Mouse (Mus musculus) neural tube, embryonic 14.5 days (tissue): ENCODE results near the gene Scp2. TPM values are rescaled to one million over a fixed set of nuclear protein-coding genes. Genes with fewer than 3 reads are reported as not detected.
"Not testable (repeated sequence)": the region's sequence is repeated elsewhere in the genome, so short reads cannot be mapped to it uniquely, and the experiment has no call there.

Source experiments
- ATAC-seq: fragments of 200-750 bp; cut with Nextera tagmentation; 2 replicates; pipeline ENCODE4 v1.8.0; 2017; ENCODE audit warnings: low read depth, mild to moderate bottlenecking, moderate TSS enrichment, moderate library complexity
- H3K27ac ChIP-seq: fragments of 300-500 bp; sonication (generic); 2 replicates; pipeline ENCODE4 v1.5.1; 2014; ENCODE audit warnings: low read depth, mild to moderate bottlenecking, control low read depth, low read length, moderate library complexity, mixed read lengths
- H3K27me3 ChIP-seq: fragments of 300-500 bp; sonication (generic); 2 replicates; pipeline ENCODE4 v1.6.1; 2014; ENCODE audit warnings: low read length; ENCODE audit not compliant: control insufficient read depth, insufficient read depth
- H3K36me3 ChIP-seq: fragments of 300-500 bp; sonication (generic); 2 replicates; pipeline ENCODE4 v1.6.1; 2014; ENCODE audit warnings: low read length, mixed read lengths; ENCODE audit not compliant: control insufficient read depth, insufficient read depth
- H3K4me1 ChIP-seq: fragments of 300-500 bp; sonication (generic); 2 replicates; pipeline ENCODE4 v1.6.1; 2014; ENCODE audit warnings: low read length; ENCODE audit not compliant: control insufficient read depth, insufficient read depth
- H3K4me2 ChIP-seq: fragments of 300-500 bp; sonication (generic); 2 replicates; pipeline ENCODE4 v1.6.1; 2014; ENCODE audit warnings: mild to moderate bottlenecking, low read depth, low read length, control low read depth
- H3K4me3 ChIP-seq: fragments of 300-500 bp; sonication (generic); 2 replicates; pipeline ENCODE4 v1.5.1; 2014; ENCODE audit warnings: low read depth, low read length, control low read depth, mixed read lengths
- H3K9ac ChIP-seq: fragments of 300-500 bp; sonication (generic); replicated peaks from 2 replicates; pipeline ENCODE4 v1.6.1; 2014; ENCODE audit warnings: low read depth, mild to moderate bottlenecking, control low read depth, low read length, mixed read lengths
- H3K9me3 ChIP-seq: fragments of 300-500 bp; sonication (generic); 2 replicates; pipeline ENCODE4 v1.6.1; 2016; ENCODE audit warnings: low read length; ENCODE audit not compliant: control insufficient read depth
- WGBS: fragments of 180-500 bp; shearing (Covaris S2); extraction: QIAGEN DNeasy Blood & Tissue Kit; methylation state at CpG from one replicate; pipeline ENCODE4 v1.1.7; 2014; 5-methylcytosine and 5-hydroxymethylcytosine counted together
- polyA plus RNA-seq: library from polyadenylated mRNA; unstranded; fragments of >200 nt; fragmentation: Nextera tagmentation; extraction: Ambion mirVana; gene quantifications from 2 replicates; pipeline ENCODE4 v1.2.1, GENCODE M21; 2014

Gene Scp2
- polyA plus RNA-seq, 1 experiment from 2014 or later, result 238 TPM

GRCm38 (mm10) chr4:108145554-108145953, 756 bp upstream of the Scp2 start:
- not testable (repeated sequence) for ATAC-seq, H3K9ac ChIP-seq, H3K4me1 ChIP-seq, H3K9me3 ChIP-seq, H3K27me3 ChIP-seq, H3K4me3 ChIP-seq, H3K4me2 ChIP-seq, H3K36me3 ChIP-seq, H3K27ac ChIP-seq
- 45% methylated on average over 3 of the region's 3 CpGs for WGBS

GRCm38 (mm10) chr4:108143778-108144177, 1.0 kb downstream of the Scp2 start:
- Histone ChIP-seq H3K27me3 (no peaks in the 10 kb centered on the region), H3K4me3 (no peak overlapping the region), H3K36me3 (no peaks in the 10 kb centered on the region), H3K27ac (no peak overlapping the region), H3K9me3 (no peaks in the 10 kb centered on the region), H3K4me2 (no peak overlapping the region), H3K9ac (no peak overlapping the region), H3K4me1 (no peaks in the 10 kb centered on the region)
- ATAC-seq, result no peak

DNA sequence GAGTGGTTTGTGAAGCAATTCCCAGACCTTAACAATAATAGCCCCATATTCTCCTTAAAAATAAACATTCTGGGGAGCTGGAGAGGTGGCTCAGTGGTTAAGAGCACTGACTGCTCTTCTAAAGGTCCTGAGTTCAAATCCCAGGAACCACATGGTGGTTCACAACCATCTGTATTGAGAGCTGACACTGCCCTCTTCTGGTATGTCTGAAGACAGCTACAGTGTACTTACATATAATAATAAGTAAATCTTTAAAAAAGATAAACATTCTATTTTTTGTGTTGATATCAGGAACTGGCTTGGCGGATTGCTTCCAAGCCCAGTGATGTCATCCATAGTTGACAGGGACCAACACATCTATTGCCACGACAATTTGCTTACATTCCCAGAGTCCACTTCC, 1.6 kb downstream of the Scp2 start:
- ATAC-seq, H3K4me3 ChIP-seq, H3K9ac ChIP-seq, H3K4me2 ChIP-seq, H3K27me3 ChIP-seq, H3K9me3 ChIP-seq, H3K4me1 ChIP-seq, H3K36me3 ChIP-seq, H3K27ac ChIP-seq: not testable (repeated sequence)
- 88% methylated on average over 2 of the region's 2 CpGs for whole genome bisulfite sequencing

- WGBS, result 88% methylated on average over 5 of the region's 5 CpGs
These were observed 7.9 kb downstream of the Scp2 start for GRCm38 (mm10) chr4:108136938-108137337.

GRCm38 (mm10) chr4:108130452-108130851, 14.3 kb downstream of the Scp2 start:
- Histone ChIP-seq H3K4me3 (no peak overlapping the region), H3K9me3 (no peaks in the 10 kb centered on the region), H3K27me3 (no peaks in the 10 kb centered on the region), H3K4me1 (no peaks in the 10 kb centered on the region), H3K27ac (no peak overlapping the region), H3K36me3 (no peaks in the 10 kb centered on the region), H3K4me2 (no peak overlapping the region), H3K9ac (no peak overlapping the region)
- no peak for ATAC-seq
- WGBS, result 93% methylated on average over 3 of the region's 3 CpGs

More at GRCm38 (mm10) chr4:108136938-108137337, 7.9 kb downstream of the Scp2 start:
- no peak overlapping the region for H3K4me2 ChIP-seq
- no peak overlapping the region for H3K4me3 ChIP-seq
- no peaks in the 10 kb centered on the region for H3K36me3 ChIP-seq
- H3K9ac ChIP-seq, result no peak overlapping the region
- H3K27me3 ChIP-seq, result no peaks in the 10 kb centered on the region
- no peak for ATAC-seq
- no peaks in the 10 kb centered on the region for H3K9me3 ChIP-seq
- no peaks in the 10 kb centered on the region for H3K4me1 ChIP-seq
- H3K27ac ChIP-seq, result no peak overlapping the region

GRCm38 (mm10) chr4:108128339-108128738, 16.5 kb downstream of the Scp2 start:
- H3K4me2 ChIP-seq, result no peak overlapping the region
- no peaks in the 10 kb centered on the region for H3K9me3 ChIP-seq
- H3K27me3 ChIP-seq, result no peaks in the 10 kb centered on the region
- WGBS, result 94% methylated on average over 2 of the region's 2 CpGs
- H3K27ac ChIP-seq, result no peak overlapping the region
- no peak for ATAC-seq
- H3K4me3 ChIP-seq, result no peak overlapping the region
- H3K9ac ChIP-seq, result no peak overlapping the region
- H3K4me1 ChIP-seq, result no peaks in the 10 kb centered on the region
- H3K36me3 ChIP-seq, result no peaks in the 10 kb centered on the region

DNA sequence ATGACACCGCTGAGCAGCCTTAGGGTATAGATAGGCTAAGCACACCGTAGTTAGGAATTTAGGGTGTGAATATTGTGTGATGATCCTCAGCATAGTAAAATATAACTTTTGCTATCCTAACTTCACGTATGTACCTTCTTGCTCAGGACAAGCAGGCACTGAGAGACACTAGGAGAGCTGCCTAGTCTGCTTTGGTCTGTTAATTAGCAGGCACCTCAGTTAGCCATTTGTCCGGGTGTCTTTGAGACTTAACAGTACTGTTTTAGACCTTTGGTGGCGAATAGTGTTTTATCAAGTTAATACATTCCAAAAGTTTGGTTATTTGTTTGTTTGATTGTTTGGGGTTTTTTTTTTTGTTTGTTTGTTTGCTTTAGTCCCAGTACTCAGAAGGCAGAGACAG, 17.3 kb downstream of the Scp2 start:
- 92% methylated on average over 5 of the region's 5 CpGs for WGBS

DNA sequence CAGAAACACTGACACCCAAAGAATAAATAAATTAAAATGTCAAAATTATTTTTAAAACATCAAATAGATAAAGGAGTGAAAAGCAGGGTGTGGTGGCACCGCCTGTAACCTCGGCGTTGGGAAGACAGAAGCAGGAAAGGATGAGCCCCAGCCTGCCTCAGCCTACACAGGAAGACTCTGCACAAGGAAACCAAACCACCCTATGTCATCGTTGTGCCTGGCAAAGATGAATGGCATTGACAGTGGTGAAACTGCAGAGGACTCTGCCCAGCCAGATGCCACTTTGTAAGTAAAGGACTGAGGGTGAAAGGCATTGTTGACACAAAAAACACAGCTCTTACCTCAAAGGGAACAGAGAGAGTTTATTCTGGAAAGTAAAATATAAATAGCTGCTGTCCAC, 18.5 kb downstream of the Scp2 start:
- WGBS, result 93% methylated on average over 4 of the region's 4 CpGs
- H3K4me2 ChIP-seq, result no peak overlapping the region
- H3K9ac ChIP-seq, result no peak overlapping the region
- H3K9me3 ChIP-seq, result no peaks in the 10 kb centered on the region
- no peak for ATAC-seq
- H3K36me3 ChIP-seq, result no peaks in the 10 kb centered on the region
- no peak overlapping the region for H3K4me3 ChIP-seq
- no peaks in the 10 kb centered on the region for H3K4me1 ChIP-seq
- no peaks in the 10 kb centered on the region for H3K27me3 ChIP-seq
- no peak overlapping the region for H3K27ac ChIP-seq

More for the DNA sequence above, 17.3 kb downstream of the Scp2 start:
- no peak overlapping the region for H3K4me2 ChIP-seq
- no peaks in the 10 kb centered on the region for H3K36me3 ChIP-seq
- no peak for ATAC-seq
- no peaks in the 10 kb centered on the region for H3K4me1 ChIP-seq
- no peak overlapping the region for H3K4me3 ChIP-seq
- no peak overlapping the region for H3K27ac ChIP-seq
- no peaks in the 10 kb centered on the region for H3K9me3 ChIP-seq
- no peak overlapping the region for H3K9ac ChIP-seq
- no peaks in the 10 kb centered on the region for H3K27me3 ChIP-seq

DNA sequence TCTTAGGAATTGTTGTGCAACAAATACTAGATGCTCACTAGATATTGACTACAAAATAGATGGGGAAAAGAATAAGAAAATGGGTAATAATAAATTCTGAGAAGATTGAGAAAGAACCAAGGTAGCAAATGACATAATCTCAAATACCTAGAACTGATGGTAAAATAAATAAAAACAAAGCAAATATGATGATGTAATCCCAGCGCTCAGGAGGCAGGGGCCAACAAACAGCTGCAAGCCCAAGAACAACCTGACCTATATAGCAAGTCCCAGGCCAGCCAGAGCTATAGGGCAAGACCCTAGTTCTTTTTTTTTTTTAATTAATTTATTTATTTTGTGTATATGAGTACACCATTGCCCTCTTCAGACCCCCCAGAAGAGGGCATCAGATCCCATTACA, 20.7 kb downstream of the Scp2 start:
- H3K4me3 ChIP-seq, result no peak overlapping the region
- H3K4me2 ChIP-seq, result no peak overlapping the region
- no peaks in the 10 kb centered on the region for H3K36me3 ChIP-seq
- no peak overlapping the region for H3K9ac ChIP-seq
- 90% methylated on average over 1 of the region's 1 CpGs for WGBS
- ATAC-seq, result no peak
- H3K27ac ChIP-seq, result no peak overlapping the region
- H3K9me3 ChIP-seq, result no peaks in the 10 kb centered on the region
- no peaks in the 10 kb centered on the region for H3K4me1 ChIP-seq
- no peaks in the 10 kb centered on the region for H3K27me3 ChIP-seq
